Mouse (Mus musculus) bone marrow macrophage, adult 2 months (primary cell): ENCODE measurements around the gene Cd80. TPM values are rescaled to one million over a fixed set of nuclear protein-coding genes. Genes with fewer than 3 reads are reported as not detected.

ENCODE experiments used
- H3K27ac ChIP-seq: 2 replicates; pipeline ENCODE4 v1.5.1; 2012; ENCODE audit warnings: low read depth, low read length; ENCODE audit not compliant: insufficient read depth
- H3K4me1 ChIP-seq: 2 replicates; pipeline ENCODE4 v1.6.1; 2012; ENCODE audit warnings: low read length; ENCODE audit not compliant: control insufficient read depth, insufficient read depth
- H3K4me3 ChIP-seq: 2 replicates; pipeline ENCODE4 v1.5.1; 2012; ENCODE audit warnings: mild to moderate bottlenecking, low read length, moderate library complexity; ENCODE audit not compliant: insufficient read depth
- CTCF ChIP-seq: IDR thresholded peaks from 2 replicates; pipeline ENCODE4 v1.5.1; 2012; ENCODE audit warnings: low read depth, mild to moderate bottlenecking, low read length, moderate library complexity
- POLR2A ChIP-seq: IDR thresholded peaks from 2 replicates; pipeline ENCODE4 v1.6.1; 2012; ENCODE audit warnings: mild to moderate bottlenecking, low read depth, low read length, borderline replicate concordance
- polyA plus RNA-seq: library from polyadenylated mRNA; stranded (reverse); fragments of >200 nt; gene quantifications from 2 replicates; pipeline ENCODE4 v1.2.4, GENCODE M21; 2012; ENCODE audit not compliant: missing spikeins, insufficient read depth, insufficient read length

Cd80 gene
- polyA plus RNA-seq, 1 experiment: 8.9 TPM

DNA sequence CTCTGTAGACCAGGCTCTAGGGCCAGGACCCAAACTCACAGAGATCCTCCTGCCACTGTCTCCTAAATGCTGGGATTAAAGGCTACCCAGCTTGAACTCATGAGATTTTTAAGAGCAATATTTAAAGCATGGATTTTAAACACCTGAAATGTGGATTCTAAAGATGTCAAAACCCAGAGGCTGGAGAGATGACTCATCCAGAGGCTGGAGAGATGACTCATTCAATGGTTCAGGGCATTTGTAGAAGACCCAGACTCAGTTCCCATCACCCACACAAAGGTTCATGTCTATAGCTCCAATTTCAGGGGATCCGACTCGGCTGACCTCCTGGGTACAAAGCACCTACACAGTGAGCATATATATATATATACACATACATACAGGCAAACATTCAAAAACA, 63.8 kb downstream of the Cd80 start:
- no peak for TF ChIP-seq CTCF
- H3K27ac ChIP-seq: no peak overlapping the region
- no peak overlapping the region for H3K4me3 ChIP-seq
- peaks cover 14% of the 10 kb centered on the region for H3K4me1 ChIP-seq

DNA sequence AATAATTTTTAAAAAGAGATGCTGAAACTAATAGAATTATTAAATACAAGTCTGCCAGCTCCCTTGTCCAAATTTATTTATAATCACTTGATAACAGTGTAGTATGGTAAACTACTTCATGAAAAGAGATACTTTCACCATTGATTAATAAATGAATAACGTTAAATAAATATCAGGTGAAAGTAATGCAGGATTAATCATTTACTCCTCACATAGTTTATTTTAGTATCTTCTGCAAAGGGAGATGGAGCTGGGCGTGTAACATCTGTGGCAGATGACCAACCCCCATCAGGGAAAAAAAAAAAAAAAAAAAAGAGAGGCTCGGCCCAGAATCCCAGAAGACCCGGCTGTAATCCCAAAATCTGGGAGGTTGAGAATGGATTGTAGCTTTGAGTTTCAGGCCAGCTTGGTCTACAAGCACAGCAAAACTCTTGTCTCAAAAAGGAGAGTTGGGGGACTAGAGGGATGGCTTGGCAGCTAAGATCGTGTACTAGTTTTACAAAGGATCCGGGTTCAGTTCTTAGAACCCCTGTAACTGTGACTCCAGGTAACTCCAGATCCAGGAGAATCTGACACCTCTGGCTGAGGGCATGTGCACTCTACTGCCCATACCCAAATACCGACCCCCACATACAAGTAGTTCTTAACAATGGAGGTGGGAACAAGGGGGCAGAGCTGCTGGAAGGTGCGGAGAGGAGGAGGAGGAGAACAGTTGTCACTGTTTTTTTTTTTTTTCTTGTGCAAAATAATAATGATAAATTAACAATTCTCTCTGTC, 66.0 kb downstream of the Cd80 start:
- peak overlapping the region; percentile 77 for H3K4me3 ChIP-seq
- TF ChIP-seq POLR2A: no peak
- H3K27ac ChIP-seq: no peak overlapping the region
- H3K4me1 ChIP-seq: peaks cover 17% of the 10 kb centered on the region

DNA sequence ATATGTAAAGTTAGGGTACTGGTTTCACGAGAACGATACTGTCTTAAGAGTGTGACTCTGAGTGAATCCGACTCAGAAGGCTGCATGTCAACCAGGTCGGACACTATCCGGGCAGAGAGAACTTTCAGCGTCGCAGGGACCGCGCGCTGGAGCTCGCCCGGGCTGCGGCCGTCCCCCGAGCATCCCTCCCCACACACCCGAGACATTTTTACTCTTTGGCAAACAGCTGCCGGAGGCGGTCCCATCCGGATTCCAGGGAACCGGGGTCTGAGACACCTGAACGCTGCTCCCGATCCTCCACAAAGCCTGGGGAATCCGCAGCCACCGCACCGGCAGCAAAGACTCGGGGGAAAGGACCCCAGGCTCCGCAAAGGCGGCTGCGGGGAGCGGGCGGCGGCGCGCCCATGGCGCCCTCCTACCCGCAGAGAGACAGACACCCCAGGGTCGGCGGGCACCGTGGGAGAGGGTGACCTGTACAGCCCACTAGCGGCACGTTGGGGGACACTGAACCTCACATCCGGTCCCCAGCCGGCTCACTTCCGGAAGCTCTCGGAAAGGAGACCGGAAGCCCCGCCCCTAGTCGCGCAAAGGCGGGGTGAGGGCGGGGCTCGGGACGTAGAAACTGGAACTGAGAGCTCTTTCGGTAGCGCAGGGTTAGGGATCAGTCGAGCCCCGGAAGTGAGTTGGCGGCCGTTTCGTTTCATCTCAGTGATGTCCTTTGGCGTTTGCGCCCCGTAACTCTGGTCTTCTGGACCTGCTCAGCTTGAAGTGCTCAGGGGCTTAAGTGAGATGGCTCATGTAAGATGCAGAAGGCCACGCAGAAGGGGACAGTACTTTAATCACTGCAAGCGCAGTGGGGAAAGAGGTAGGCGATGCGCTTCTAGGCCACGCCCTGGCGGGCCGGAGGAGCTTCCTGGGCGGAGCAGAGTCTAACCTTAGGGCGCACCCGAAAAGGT, 67.0 kb downstream of the Cd80 start, which contains the start of gene Timmdc1:
Timmdc1 (minus strand) TSS at position 535 of the 956 bp plus-strand sequence.
- Histone ChIP-seq H3K27ac (peak within 1 kb of the TSS; percentile 87), H3K4me1 (peaks cover 23% of the 10 kb centered on the region), H3K4me3 (peak within 1 kb of the TSS; percentile 77)
- no peak for TF ChIP-seq CTCF
- peak; percentile 59; the same call in 1 of the 2 replicates for TF ChIP-seq POLR2A

DNA sequence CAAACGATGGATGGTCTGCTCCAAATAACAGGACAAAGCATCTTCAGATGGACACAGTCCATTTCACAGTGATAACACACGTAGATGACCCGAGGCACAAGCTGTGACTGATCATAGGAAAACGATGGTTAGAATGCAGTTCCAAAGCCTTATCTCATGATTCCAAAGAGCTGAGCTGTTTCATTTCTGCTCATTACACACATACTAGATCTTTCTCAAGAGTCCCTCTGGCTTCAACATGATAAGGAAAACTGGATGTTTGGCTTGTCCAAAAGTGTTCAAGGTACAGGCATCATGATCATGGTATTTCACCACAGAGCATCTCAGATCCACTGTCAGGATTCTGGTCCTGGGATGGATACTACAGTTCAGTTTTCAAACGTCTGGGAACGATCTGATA, 70.9 kb downstream of the Cd80 start:
- TF ChIP-seq POLR2A: no peak
- no peak for TF ChIP-seq CTCF
- Histone ChIP-seq H3K4me3 (no peak overlapping the region), H3K4me1 (peaks cover 23% of the 10 kb centered on the region), H3K27ac (no peak overlapping the region)

DNA sequence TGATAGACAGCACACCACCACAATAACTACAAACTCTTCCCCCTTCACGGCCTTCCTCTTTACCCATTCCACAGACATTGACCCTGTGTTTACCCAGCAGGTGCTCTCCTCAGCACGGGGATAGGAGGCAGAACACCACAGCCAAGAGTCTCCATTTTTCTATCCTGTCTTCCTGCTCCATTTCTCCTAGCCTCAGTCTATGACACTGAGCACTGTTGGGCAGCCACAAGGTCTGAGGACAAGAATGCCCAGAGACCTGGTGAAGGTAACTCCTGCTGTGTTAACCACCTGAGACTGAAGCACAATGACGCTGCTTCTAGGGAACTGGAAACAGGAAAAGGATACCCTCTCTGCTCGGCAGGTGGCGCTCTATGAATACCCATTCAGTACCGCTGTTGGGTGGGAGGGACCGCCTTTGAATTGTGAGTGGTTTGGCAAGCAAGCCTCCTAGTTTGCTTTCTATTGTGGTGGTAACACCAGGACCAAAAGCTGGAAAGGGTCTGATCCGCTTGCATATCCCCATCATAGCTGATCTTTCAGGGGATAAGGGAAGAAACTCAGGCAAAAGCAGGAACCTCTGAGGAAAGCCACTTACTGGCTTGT, 81.3 kb downstream of the Cd80 start:
- no peak overlapping the region for H3K4me3 ChIP-seq
- H3K27ac ChIP-seq: no peak overlapping the region
- no peak for TF ChIP-seq POLR2A
- peak; percentile 94 for TF ChIP-seq CTCF
- no peaks in the 10 kb centered on the region for H3K4me1 ChIP-seq

DNA sequence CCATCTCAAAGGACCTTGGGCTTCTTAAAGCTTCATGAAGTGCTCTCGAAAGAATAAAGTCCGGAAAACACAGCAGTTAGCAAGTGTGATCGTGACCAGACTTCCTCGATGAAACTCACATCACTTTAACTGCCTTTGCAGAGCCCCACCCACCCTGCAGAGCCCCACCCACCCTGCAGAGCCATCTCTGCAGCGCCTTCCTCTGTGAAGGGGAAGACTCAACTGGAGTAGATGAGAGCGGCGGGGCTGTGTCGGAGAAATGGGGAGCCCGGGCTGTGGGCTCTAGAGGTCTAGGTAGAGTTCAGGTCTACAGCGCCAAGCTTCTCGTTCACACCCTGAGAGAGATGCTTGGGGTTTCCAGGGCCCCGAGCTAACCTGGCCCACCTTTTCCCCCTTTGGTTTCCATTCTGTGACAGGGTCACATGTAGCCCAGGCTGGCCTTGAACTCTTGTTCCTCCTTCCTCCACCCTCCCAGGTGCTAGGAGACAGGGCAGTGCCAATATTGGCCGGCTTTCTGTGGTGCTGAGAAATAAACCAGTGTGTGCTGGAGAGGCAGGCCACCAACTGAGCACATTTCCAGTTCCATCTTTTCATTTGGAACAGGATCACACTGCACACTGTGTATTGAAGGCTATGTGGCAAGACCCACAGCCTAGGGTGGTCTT, 83.5 kb downstream of the Cd80 start:
- TF ChIP-seq POLR2A: no peak
- no peak for TF ChIP-seq CTCF
- H3K4me3 ChIP-seq: no peak overlapping the region
- H3K4me1 ChIP-seq: 0 out of 2 replicates have a peak, but pooled peaks cover 2% of the 10 kb centered on the region
- H3K27ac ChIP-seq: no peak overlapping the region

Other genes with a start within 250 kb of the Cd80 start
- not detected in 2 replicates for gene Nr1i2, start 160.7 kb upstream of the Cd80 start, polyA plus RNA-seq
- gene Maats1, start 113.4 kb upstream of the Cd80 start, polyA plus RNA-seq: not detected in 2 replicates
- gene Cox17, start 108.6 kb upstream of the Cd80 start, polyA plus RNA-seq: 115 and 119 TPM in 2 replicates
- not detected in 2 replicates for gene Gm21987, start 108.5 kb upstream of the Cd80 start, polyA plus RNA-seq
- not detected in 2 replicates for gene Popdc2, start 93.4 kb upstream of the Cd80 start, polyA plus RNA-seq
- not detected in 2 replicates for gene Pla1a, start 22.4 kb upstream of the Cd80 start, polyA plus RNA-seq
- gene Adprh, start 2.9 kb upstream of the Cd80 start, polyA plus RNA-seq: 32.8 and 38.1 TPM in 2 replicates
- gene Timmdc1, start 67.1 kb downstream of the Cd80 start, polyA plus RNA-seq: 11.9 and 13.1 TPM in 2 replicates
- 26.0 and 28.2 TPM in 2 replicates for gene Poglut1, start 94.7 kb downstream of the Cd80 start, polyA plus RNA-seq
- 25.9 and 30.2 TPM in 2 replicates for gene Tmem39a, start 103.1 kb downstream of the Cd80 start, polyA plus RNA-seq